Mouse (Mus musculus) adrenal gland (tissue): ENCODE data around the gene Plagl1.
"Not testable (repeated sequence)": the region's sequence is repeated elsewhere in the genome, so short reads cannot be mapped to it uniquely, and the experiment has no call there.

Source experiments
- intact Hi-C: fragments of 180-260 bp; cut with DNase I; formaldehyde crosslinking; loops from one replicate; pipeline ENCODE4 v1.15.1; 2025
- long read RNA-seq, 2 experiments: library from polyadenylated mRNA; unstranded; transcript quantifications; one replicate each; pipeline ENCODE4 v2.0.0; 2020; ENCODE audit warnings: borderline replicate concordance in 1 of 2; ENCODE audit not compliant: insufficient replicate concordance in 1 of 2

Plagl1 gene
- long read RNA-seq, experiment 1, partial matches to known transcripts, result 0 of 1 reads
- long read RNA-seq, experiment 1, other reads (novel, unspliced or antisense), result 1 of 1 reads
- long read RNA-seq, experiment 2, result 0 reads

- intact Hi-C loops, result no loop called here
Observed at GRCm38 (mm10) chr10:13060021-13060668, at the start of gene Plagl1. Gene Plagl1 (plus strand): TSS chr10:13060504.

- intact Hi-C loops, result loop anchor here (10.0 kb wide), 1 partner anchor 1311 kb away; no protein-coding TSS in a partner anchor
Observed at GRCm38 (mm10) chr10:13014026-13014425, 46.3 kb upstream of the Plagl1 start.

- intact Hi-C loops, result loop anchor here (2.0 to 10.0 kb wide), 4 partner anchors 71 to 1376 kb away; no protein-coding TSS in a partner anchor
Observed at GRCm38 (mm10) chr10:13016573-13016972, 43.7 kb upstream of the Plagl1 start.

- intact Hi-C loops, result loop anchor here (5.0 to 10.0 kb wide), 3 partner anchors 69 to 1374 kb away; no protein-coding TSS in a partner anchor
Observed at GRCm38 (mm10) chr10:13018510-13018909, 41.8 kb upstream of the Plagl1 start.

- intact Hi-C loops, result loop anchor here (5.0 to 10.0 kb wide), 3 partner anchors 68 to 1373 kb away; no protein-coding TSS in a partner anchor
Observed at GRCm38 (mm10) chr10:13019026-13019425, 41.3 kb upstream of the Plagl1 start.

- intact Hi-C loops, result no loop called here
Observed at GRCm38 (mm10) chr10:13022103-13022502, 38.2 kb upstream of the Plagl1 start.

GRCm38 (mm10) chr10:13023985-13024384 lies 36.3 kb upstream of the Plagl1 start:
- intact Hi-C loops, result not testable (repeated sequence)

GRCm38 (mm10) chr10:13027702-13028101 lies 32.6 kb upstream of the Plagl1 start:
- intact Hi-C loops, result no loop called here

- intact Hi-C loops, result no loop called here
Observed at GRCm38 (mm10) chr10:13028215-13028614, 32.1 kb upstream of the Plagl1 start.

GRCm38 (mm10) chr10:13029416-13029815 lies 30.9 kb upstream of the Plagl1 start:
- intact Hi-C loops, result no loop called here

GRCm38 (mm10) chr10:13035270-13035669 lies 25.0 kb upstream of the Plagl1 start:
- intact Hi-C loops, result no loop called here

- intact Hi-C loops, result no loop called here
Observed at GRCm38 (mm10) chr10:13039637-13040174, 20.6 kb upstream of the Plagl1 start.

GRCm38 (mm10) chr10:13044659-13045058 lies 15.6 kb upstream of the Plagl1 start:
- intact Hi-C loops, result no loop called here

- intact Hi-C loops, result no loop called here
Observed at GRCm38 (mm10) chr10:13047816-13048215, 12.5 kb upstream of the Plagl1 start.

GRCm38 (mm10) chr10:13056863-13057381 lies 3.4 kb upstream of the Plagl1 start:
- intact Hi-C loops, result no loop called here

- intact Hi-C loops, result no loop called here
Observed at GRCm38 (mm10) chr10:13060821-13061671, 742 bp downstream of the Plagl1 start.

GRCm38 (mm10) chr10:13062373-13062772 lies 2.1 kb downstream of the Plagl1 start:
- intact Hi-C loops, result no loop called here

GRCm38 (mm10) chr10:13063457-13063856 lies 3.2 kb downstream of the Plagl1 start:
- intact Hi-C loops, result no loop called here

GRCm38 (mm10) chr10:13065129-13065752 lies 4.9 kb downstream of the Plagl1 start:
- intact Hi-C loops, result no loop called here

GRCm38 (mm10) chr10:13071031-13071430 lies 10.7 kb downstream of the Plagl1 start:
- intact Hi-C loops, result no loop called here
